In genomic region chrX:152065674-152066073, GRCm38 (mm10) we compare ENCODE assay signal across 24 mouse cellular contexts. TPM values are rescaled to one million over a fixed set of nuclear protein-coding genes. Genes with fewer than 3 reads are reported as not detected.
DNase-seq lines count a peak whose midpoint lies in the region; ATAC-seq and TF ChIP-seq lines count a peak whose summit lies in the region.
"Had no signal": no experiment of that assay in that cellular context is flagged by ENCODE, and none has a peak within 500 bp of the region (broad histone marks: within the 10 kb centered on the region; RNA-seq: fewer than 3 reads in every experiment).

No protein-coding gene starts in this region.

- H3K4me2 ChIP-seq in CH12.LX (ENCODE audit: insufficient read depth, low read depth, poor library complexity, severe bottlenecking), result no peak overlapping the region
- H3K4me2 ChIP-seq in neural tube, embryonic 15.5 days, result no peak overlapping the region
- H3K4me2 ChIP-seq: embryonic facial prominence, embryonic 13.5 days; embryonic facial prominence, embryonic 15.5 days; forebrain, embryonic 12.5 days had no signal

- no peak for TF ChIP-seq POLR2A in CH12.LX (IDR thresholded peaks at IDR 0.05; ENCODE audit: low read depth, low read length)

- H3K9ac ChIP-seq in CH12.LX (ENCODE audit: insufficient read depth, low read depth), result no peak overlapping the region
- H3K9ac ChIP-seq in neural tube, embryonic 15.5 days (replicated peaks), result no peak overlapping the region
- H3K9ac ChIP-seq: embryonic facial prominence, embryonic 13.5 days; embryonic facial prominence, embryonic 15.5 days; forebrain, embryonic 12.5 days had no signal

- no peak for ATAC-seq in CD4-positive, CD25-positive, alpha-beta regulatory T cell, adult 4 months
- ATAC-seq in hematopoietic stem cell, adult 5-6 weeks (replicated peaks in 1 of 2; ENCODE audit: insufficient read depth in 1 of 2, low FRiP score in 2 of 2, low TSS enrichment in 1 of 2, low read depth in 1 of 2, poor library complexity in 2 of 2, severe bottlenecking in 2 of 2), result peak; percentile 68 to 75; a peak in 3 of 4 replicates
- no peak for ATAC-seq in neural tube, embryonic 15.5 days (ENCODE audit: low FRiP score)
- ATAC-seq: forebrain, embryonic 14.5 days; forebrain, embryonic 16.5 days had no signal

- peak; percentile 0 for DNase-seq in CD4-positive, CD25-positive, alpha-beta regulatory T cell, adult 2 months (ENCODE audit: low read depth, low spot score)
- DNase-seq in CH12.LX (ENCODE audit: extremely low read depth), result peak; percentile 49
- peak; percentile 44 for DNase-seq in splenic B cell, adult 2 months (ENCODE audit: low read depth, low spot score)
- no peak for DNase-seq in cerebellum, adult 8-10 months
- DNase-seq in lung, postnatal 14 days, result no peak
- DNase-seq: adrenal gland, adult 2 months; adrenal gland, postnatal 10 days; adrenal gland, postnatal 25 days; cerebellum, adult 11 months; cerebellum, adult 18-20 months; cerebellum, adult 9-10 months; cerebellum, postnatal 10 days; cerebellum, postnatal 25 days; embryo, embryonic 11 days had no signal

- no peaks in the 10 kb centered on the region for H3K79me2 ChIP-seq in CH12.LX (replicated peaks; ENCODE audit: control insufficient read depth, extremely low read depth, insufficient read depth, poor library complexity, severe bottlenecking)

- dilution Hi-C loops in CH12.LX (cut with MboI; ENCODE audit: extremely low pct_ligation_motif_present, extremely low pct_unique_long_range_greater_than_20kb, low sequenced_read_pairs), result no loop called here

- peaks cover 0 to 20% of the 10 kb centered on the region in 2 experiments; a peak in 2 of 4 replicates for H3K4me1 ChIP-seq in CH12.LX (ENCODE audit: control insufficient read depth in 1 of 2, insufficient read depth in 2 of 2)
- H3K4me1 ChIP-seq in neural tube, embryonic 15.5 days, result no peaks in the 10 kb centered on the region
- H3K4me1 ChIP-seq: embryonic facial prominence, embryonic 13.5 days; embryonic facial prominence, embryonic 15.5 days; forebrain, embryonic 10.5 days; forebrain, embryonic 12.5 days had no signal

- TF ChIP-seq RAD21 in CH12.LX (IDR thresholded peaks at IDR 0.05; ENCODE audit: low read depth, low read length), result no peak

- no peak overlapping the region for H3K4me3 ChIP-seq in CH12.LX (replicated peaks in 1 of 3; ENCODE audit: low read depth in 2 of 3, low read length in 2 of 3, poor library complexity in 1 of 3)
- no peak overlapping the region for H3K4me3 ChIP-seq in neural tube, embryonic 15.5 days (replicated peaks)
- H3K4me3 ChIP-seq: embryonic facial prominence, embryonic 13.5 days; embryonic facial prominence, embryonic 15.5 days; erythroblast, embryonic 14.5 days; forebrain, embryonic 10.5 days; forebrain, embryonic 12.5 days had no signal

- no peak for TF ChIP-seq EP300 in CH12.LX (IDR thresholded peaks at IDR 0.05; ENCODE audit: low read length)

- no peak overlapping the region for H3K27ac ChIP-seq in CH12.LX (ENCODE audit: insufficient read depth, low read depth)
- no peak overlapping the region for H3K27ac ChIP-seq in neural tube, embryonic 15.5 days (replicated peaks)
- H3K27ac ChIP-seq: embryonic facial prominence, embryonic 13.5 days; embryonic facial prominence, embryonic 15.5 days; forebrain, embryonic 10.5 days; forebrain, embryonic 12.5 days had no signal

- no peak for TF ChIP-seq CTCF in CH12.LX (conservative IDR thresholded peaks at IDR 0.05 in 1 of 2, IDR thresholded peaks at IDR 0.05 in 1 of 2; ENCODE audit: low read depth in 2 of 2, low read length in 2 of 2)

- no peaks in the 10 kb centered on the region for H3K9me3 ChIP-seq in CH12.LX (replicated peaks; ENCODE audit: low read length)
- no peaks in the 10 kb centered on the region for H3K9me3 ChIP-seq in neural tube, embryonic 15.5 days (replicated peaks)
- H3K9me3 ChIP-seq: embryonic facial prominence, embryonic 13.5 days; embryonic facial prominence, embryonic 15.5 days; forebrain, embryonic 10.5 days; forebrain, embryonic 12.5 days had no signal

- in situ Hi-C loops in CH12.LX (cut with MboI; ENCODE audit: low pct_ligation_motif_present, low pct_unique_long_range_greater_than_20kb, low sequenced_read_pairs), result no loop called here

- WGBS in neural tube, embryonic 15.5 days, result 80% methylated on average over 2 of the region's 2 CpGs

- H3K27me3 ChIP-seq in CH12.LX (replicated peaks), result no peaks in the 10 kb centered on the region
- no peaks in the 10 kb centered on the region for H3K27me3 ChIP-seq in splenic B cell, adult 2 months (ENCODE audit: control insufficient read depth, insufficient read depth, low read length, poor library complexity, severe bottlenecking)
- H3K27me3 ChIP-seq in neural tube, embryonic 15.5 days (replicated peaks), result peaks cover 46% of the 10 kb centered on the region

- H3K36me3 ChIP-seq in CH12.LX (replicated peaks in 1 of 2; ENCODE audit: control insufficient read depth in 1 of 2, insufficient read depth in 1 of 2, low read length in 1 of 2), result peaks cover 14 to 32% of the 10 kb centered on the region in 2 experiments
- H3K36me3 ChIP-seq in splenic B cell, adult 2 months (ENCODE audit: control insufficient read depth, insufficient read depth, low read length, poor library complexity, severe bottlenecking), result no peaks in the 10 kb centered on the region
- H3K36me3 ChIP-seq in neural tube, embryonic 15.5 days, result peaks cover 11% of the 10 kb centered on the region

TF ChIP-seq in CH12.LX, 34 proteins besides CTCF, POLR2A, EP300 and RAD21:
- TF ChIP-seq SIN3A (IDR thresholded peaks at IDR 0.05; ENCODE audit: low read length) (no peak), MAX (IDR thresholded peaks at IDR 0.05; ENCODE audit: low read length) (no peak), ZC3H11A (IDR thresholded peaks at IDR 0.05; ENCODE audit: low read depth, low read length) (no peak), ZNF384 (IDR thresholded peaks at IDR 0.05; ENCODE audit: low read depth, low read length) (no peak)

RNA-seq across cellular contexts. Expression of gene Smc1a, which starts 49.4 kb away (rescaled TPM):
- 100 to 1,000 TPM in 1 of 2 experiments, 10 to 100 TPM in 1; 91.8 to 102 TPM for polyA plus RNA-seq in CD4-positive, CD25-positive, alpha-beta regulatory T cell, adult 4 months (2017; shearing (Covaris generic))
- total RNA-seq in CH12.LX (2012; rRNA removed), result 48.9 and 54.1 TPM in 2 replicates
- total RNA-seq in CH12.LX (2014; rRNA removed), result 41.8 and 46.6 TPM in 2 replicates
- 99.7 and 128 TPM in 2 replicates for polyA plus RNA-seq in CH12.LX (2012; ENCODE audit: insufficient read length, low read depth)
- total RNA-seq in hematopoietic stem cell, adult 5-6 weeks (2017), result 363 and 450 TPM in 2 replicates
- 69.5 and 81.5 TPM in 2 replicates for polyA plus RNA-seq in neural tube, embryonic 15.5 days (2015; fragmentation: Nextera tagmentation; extraction: Ambion mirVana)

RNA-seq across cellular contexts. Expression of gene Ribc1, which starts 49.6 kb away (rescaled TPM):
- polyA plus RNA-seq in CD4-positive, CD25-positive, alpha-beta regulatory T cell, adult 4 months (2017; shearing (Covaris generic)), result 1 to 10 TPM; 1.8 to 2.0 TPM
- total RNA-seq in CH12.LX (2012; rRNA removed) (5.7 and 7.2 TPM in 2 replicates), CH12.LX (2014; rRNA removed) (5.7 and 5.8 TPM in 2 replicates)
- polyA plus RNA-seq in CH12.LX (2012; ENCODE audit: insufficient read length, low read depth), result 6.0 and 7.7 TPM in 2 replicates
- 1.8 and 1.9 TPM in 2 replicates for total RNA-seq in hematopoietic stem cell, adult 5-6 weeks (2017)
- 1.4 and 1.8 TPM in 2 replicates for polyA plus RNA-seq in neural tube, embryonic 15.5 days (2015; fragmentation: Nextera tagmentation; extraction: Ambion mirVana)

Comparison
In these comparisons a context has a peak if more than half of its experiments do, and no peak if none do; other contexts are left out.
1. DNase-seq: peak in CD4-positive, CD25-positive, alpha-beta regulatory T cell, adult 2 months (single experiment), CH12.LX (single experiment) and splenic B cell, adult 2 months (single experiment); none in cerebellum, adult 8-10 months (single experiment) and lung, postnatal 14 days (single experiment).
2. ATAC-seq: peak in hematopoietic stem cell, adult 5-6 weeks (2 of 2); none in CD4-positive, CD25-positive, alpha-beta regulatory T cell, adult 4 months (single experiment) and neural tube, embryonic 15.5 days (single experiment).